Mouse (Mus musculus) lung, embryonic 14.5 days (tissue): ENCODE measurements around the gene BC025920. TPM values are rescaled to one million over a fixed set of nuclear protein-coding genes. Genes with fewer than 3 reads are reported as not detected.
"Not testable (repeated sequence)": the region's sequence is repeated elsewhere in the genome, so short reads cannot be mapped to it uniquely, and the experiment has no call there.

Experiments
- ATAC-seq: fragments of 200-750 bp; cut with Nextera tagmentation; 2 replicates; pipeline ENCODE4 v1.8.0; 2017; ENCODE audit warnings: mild to moderate bottlenecking, moderate TSS enrichment, moderate library complexity; ENCODE audit not compliant: insufficient read depth
- DNase-seq: peaks from one replicate; pipeline ENCODE4 v3.0.0-alpha.2; 2015
- H3K27ac ChIP-seq: fragments of 300-500 bp; sonication (generic); 2 replicates; pipeline ENCODE4 v1.5.1; 2014; ENCODE audit warnings: low read depth, mild to moderate bottlenecking, moderate library complexity
- H3K27me3 ChIP-seq: fragments of 300-500 bp; sonication (generic); 2 replicates; pipeline ENCODE4 v1.6.1; 2014; ENCODE audit warnings: low read length, control low read depth; ENCODE audit not compliant: insufficient read depth
- H3K36me3 ChIP-seq: fragments of 300-500 bp; sonication (generic); 2 replicates; pipeline ENCODE4 v1.6.1; 2014; ENCODE audit warnings: control low read depth; ENCODE audit not compliant: insufficient read depth
- H3K4me1 ChIP-seq: fragments of 300-500 bp; sonication (generic); 2 replicates; pipeline ENCODE4 v1.6.1; 2014; ENCODE audit warnings: antibody characterized with exemption, control low read depth; ENCODE audit not compliant: insufficient read depth
- H3K4me2 ChIP-seq: fragments of 300-500 bp; sonication (generic); 2 replicates; pipeline ENCODE4 v1.6.1; 2014; ENCODE audit warnings: mild to moderate bottlenecking
- H3K4me3 ChIP-seq: fragments of 300-500 bp; sonication (generic); 2 replicates; pipeline ENCODE4 v1.5.1; 2014; ENCODE audit warnings: low read depth, low read length
- H3K9ac ChIP-seq: fragments of 300-500 bp; sonication (generic); 2 replicates; pipeline ENCODE4 v1.6.1; 2014
- H3K9me3 ChIP-seq: fragments of 300-500 bp; sonication (generic); 2 replicates; pipeline ENCODE4 v1.6.1; 2016; ENCODE audit warnings: low read depth, low read length, control low read depth
- CTCF ChIP-seq: IDR thresholded peaks from 2 replicates; pipeline ENCODE4 v1.5.1; 2016; ENCODE audit warnings: antibody characterized with exemption, low read depth
- WGBS: fragments of 180-500 bp; shearing (Covaris S2); extraction: QIAGEN DNeasy Blood & Tissue Kit; methylation state at CpG from one replicate; pipeline ENCODE4 v1.1.7; 2014; 5-methylcytosine and 5-hydroxymethylcytosine counted together
- polyA plus RNA-seq: library from polyadenylated mRNA; unstranded; fragments of >200 nt; fragmentation: Nextera tagmentation; extraction: Ambion mirVana; gene quantifications from 2 replicates; pipeline ENCODE4 v1.2.1, GENCODE M21; 2014

The BC025920 gene
- polyA plus RNA-seq, 1 experiment from 2014 or later, result 0.61 TPM

DNA sequence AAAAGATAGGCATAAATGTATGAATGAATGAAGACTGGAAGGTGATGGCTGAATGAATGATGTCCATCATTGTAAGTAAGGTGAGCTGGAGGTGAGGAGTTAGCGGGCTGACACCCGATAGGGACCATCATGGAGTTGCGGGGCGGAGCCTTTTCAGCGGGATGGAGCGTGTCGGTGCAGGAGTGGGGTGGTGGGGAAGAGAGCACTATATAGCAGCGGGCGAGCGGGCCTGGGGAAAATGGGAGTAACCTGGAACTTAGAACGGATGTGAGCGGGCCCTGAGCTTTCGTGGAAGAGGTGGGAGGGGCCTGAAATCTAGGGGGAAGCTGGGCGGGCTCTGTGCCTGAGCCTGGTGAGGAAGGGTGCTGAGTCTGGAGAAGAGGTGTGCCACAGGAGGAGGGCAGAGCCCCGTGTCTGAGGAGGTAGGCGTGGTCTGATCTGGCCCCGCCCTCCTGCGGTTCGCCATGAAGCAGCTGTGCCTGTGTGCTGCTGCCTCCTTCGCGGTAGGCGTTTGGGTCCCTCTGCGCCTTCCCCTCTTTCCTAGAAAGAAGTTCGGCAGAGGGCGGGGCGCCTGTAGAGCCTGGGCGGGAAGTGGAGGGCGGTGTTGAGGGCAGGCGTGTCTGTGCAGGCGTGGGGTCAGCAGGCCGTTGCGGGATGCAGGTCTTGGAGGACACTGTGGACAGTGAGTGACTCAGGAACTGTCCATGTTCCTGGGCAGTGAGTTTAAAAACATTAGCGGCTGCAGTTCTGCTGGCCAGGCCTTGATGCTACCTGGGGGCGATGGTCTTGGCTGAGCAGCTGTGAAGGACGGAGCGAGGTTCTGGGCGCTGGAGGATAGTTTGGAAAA is 27.4 kb downstream of the BC025920 start:
- Histone ChIP-seq H3K27me3 (no peaks in the 10 kb centered on the region), H3K4me3 (peak overlapping the region; percentile 47), H3K9me3 (no peaks in the 10 kb centered on the region), H3K36me3 (no peaks in the 10 kb centered on the region), H3K9ac (peak overlapping the region; percentile 60), H3K27ac (peak overlapping the region; percentile 73; the same call in 1 of the 2 replicates), H3K4me1 (peaks cover 2% of the 10 kb centered on the region; the same call in 1 of the 2 replicates), H3K4me2 (peak overlapping the region; percentile 85)
- TF ChIP-seq CTCF, result no peak
- ATAC-seq, result peak; percentile 94
- DNase-seq, result peak; percentile 95
- 2% methylated on average over 37 of the region's 37 CpGs for WGBS

DNA sequence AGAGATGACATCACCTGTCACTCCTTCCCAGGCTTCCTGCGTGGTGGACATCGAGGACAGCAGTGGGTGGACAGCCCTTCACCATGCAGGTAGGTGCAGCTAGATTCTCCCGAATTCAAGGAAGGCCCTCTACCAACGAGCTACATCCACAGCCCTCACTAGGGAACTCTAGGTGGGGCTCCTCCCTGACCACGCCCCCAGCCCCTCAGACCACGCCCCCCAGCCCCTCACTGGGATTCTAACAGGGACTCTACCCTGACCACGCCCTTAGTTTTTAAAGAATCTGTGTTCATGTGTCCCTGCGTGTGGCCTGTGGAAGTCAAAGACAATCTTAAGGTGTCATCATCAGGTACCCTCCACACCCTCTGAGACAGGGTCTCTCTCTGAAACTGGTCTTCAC is 30.3 kb downstream of the BC025920 start:
- Histone ChIP-seq H3K4me2 (no peak overlapping the region), H3K36me3 (no peaks in the 10 kb centered on the region), H3K9me3 (no peaks in the 10 kb centered on the region), H3K27me3 (no peaks in the 10 kb centered on the region), H3K4me1 (peaks cover 2% of the 10 kb centered on the region; the same call in 1 of the 2 replicates), H3K4me3 (no peak overlapping the region), H3K9ac (no peak overlapping the region), H3K27ac (no peak overlapping the region)
- ATAC-seq (no peak), DNase-seq (no peak)
- no peak for TF ChIP-seq CTCF
- WGBS, result 19% methylated on average over 8 of the region's 8 CpGs

DNA sequence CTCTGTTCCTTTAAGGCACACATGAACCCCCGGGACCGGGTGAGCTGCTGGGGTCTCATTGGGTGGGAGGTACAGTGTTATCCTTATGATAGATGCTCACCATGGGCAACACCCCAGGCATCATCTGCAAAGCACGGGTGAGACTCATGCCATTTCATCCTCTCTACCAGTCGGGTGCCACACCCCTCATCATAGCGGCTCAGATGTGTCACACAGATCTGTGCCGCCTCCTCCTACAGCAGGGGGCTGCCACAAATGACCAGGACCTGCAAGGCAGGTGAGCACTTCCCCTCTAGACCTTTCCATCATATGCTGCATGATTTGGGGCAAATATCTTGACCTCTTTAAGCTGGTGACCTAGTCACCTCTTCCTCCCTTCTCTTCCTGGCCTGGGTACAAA is 32.0 kb downstream of the BC025920 start:
- Histone ChIP-seq H3K9ac (no peak overlapping the region), H3K4me3 (no peak overlapping the region), H3K27me3 (no peaks in the 10 kb centered on the region), H3K36me3 (no peaks in the 10 kb centered on the region), H3K27ac (no peak overlapping the region), H3K4me1 (peaks cover 7% of the 10 kb centered on the region; the same call in 1 of the 2 replicates), H3K4me2 (no peak overlapping the region), H3K9me3 (no peaks in the 10 kb centered on the region)
- 66% methylated on average over 6 of the region's 6 CpGs for WGBS
- no peak for ATAC-seq
- no peak for DNase-seq
- TF ChIP-seq CTCF, result no peak

DNA sequence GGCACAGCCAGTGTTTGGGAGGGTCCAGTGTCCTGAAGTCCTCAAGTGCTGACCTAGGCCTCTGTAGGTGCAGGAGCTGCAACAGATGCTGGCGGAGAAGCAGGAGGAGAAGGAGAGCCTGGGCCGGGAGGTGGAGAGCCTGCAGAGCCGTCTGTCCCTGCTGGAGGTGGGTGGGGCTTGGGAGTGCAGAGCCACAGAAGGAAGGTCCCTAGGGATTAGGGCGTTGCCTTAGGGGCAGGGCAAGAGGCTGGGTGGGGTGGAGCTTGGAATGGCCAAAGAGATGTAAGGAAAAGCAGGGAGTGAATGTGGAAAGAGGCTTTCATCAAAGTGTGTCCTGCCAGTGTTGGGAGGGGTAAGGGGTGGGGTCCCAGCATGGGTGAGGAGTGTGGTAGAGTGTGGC is 34.8 kb downstream of the BC025920 start:
- H3K4me1 ChIP-seq, H3K4me2 ChIP-seq, ATAC-seq, H3K4me3 ChIP-seq, H3K9ac ChIP-seq, H3K27me3 ChIP-seq, H3K36me3 ChIP-seq, H3K9me3 ChIP-seq, H3K27ac ChIP-seq: not testable (repeated sequence)
- WGBS, result 31% methylated on average over 4 of the region's 4 CpGs
- peak; percentile 21 for DNase-seq

DNA sequence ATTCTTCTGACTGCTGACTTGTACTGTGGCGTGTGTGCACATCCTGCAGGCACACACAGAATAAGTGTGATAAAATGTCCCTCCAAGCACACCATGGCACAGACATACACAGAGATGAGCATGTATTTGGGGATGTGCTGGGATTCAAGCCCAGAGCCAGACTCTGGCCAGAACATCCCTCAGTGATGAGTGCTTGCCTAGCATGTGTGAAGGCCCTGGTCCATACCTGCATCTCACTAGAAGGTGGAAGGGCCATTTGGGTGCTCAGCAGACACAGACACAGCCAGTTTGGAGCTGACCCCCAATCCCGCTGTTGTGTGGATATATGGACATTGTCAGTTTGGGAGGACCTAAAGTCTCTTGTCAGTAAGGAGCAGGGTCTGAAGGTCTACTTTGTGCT is 35.5 kb downstream of the BC025920 start:
- Histone ChIP-seq H3K9ac (no peak overlapping the region; the same call in 1 of the 2 replicates), H3K27ac (no peak overlapping the region), H3K36me3 (no peaks in the 10 kb centered on the region), H3K27me3 (no peaks in the 10 kb centered on the region), H3K4me3 (no peak overlapping the region), H3K4me2 (no peak overlapping the region), H3K9me3 (no peaks in the 10 kb centered on the region), H3K4me1 (0 out of 2 replicates have a peak, but pooled peaks cover 5% of the 10 kb centered on the region)
- no peak for TF ChIP-seq CTCF
- DNase-seq (no peak), ATAC-seq (no peak)
- 89% methylated on average over 2 of the region's 2 CpGs for WGBS

DNA sequence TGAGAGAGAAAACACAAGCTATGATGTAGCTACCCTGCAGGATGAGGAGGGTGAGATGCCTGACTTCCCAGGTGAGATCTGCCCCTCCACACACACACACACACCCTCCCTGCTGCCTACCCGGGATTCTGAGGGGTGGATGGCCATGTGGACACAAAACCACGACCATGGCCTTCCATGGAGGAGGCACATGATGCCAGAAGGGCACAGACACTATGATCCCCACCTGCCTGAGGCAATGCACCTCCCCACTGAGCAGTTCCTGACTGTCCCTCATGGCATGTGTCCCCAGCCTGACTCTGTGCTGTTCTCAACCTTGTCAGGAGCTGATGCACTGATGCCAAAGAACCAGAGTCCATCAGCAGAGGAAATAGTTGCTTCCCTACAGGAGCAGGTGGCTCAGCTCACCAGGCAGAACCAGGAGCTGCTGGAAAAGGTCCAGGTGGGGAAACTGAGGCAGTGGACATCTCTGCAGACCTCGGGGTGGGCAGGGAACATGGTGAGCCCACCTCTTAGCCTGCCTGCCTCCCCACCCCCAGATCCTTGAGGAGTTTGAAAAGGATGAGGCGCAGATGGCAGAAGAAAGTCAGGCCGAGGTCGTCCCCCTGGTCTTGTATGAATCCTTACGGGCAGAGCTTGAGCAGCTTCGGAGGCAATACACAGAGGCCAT is 36.0 kb downstream of the BC025920 start:
- Histone ChIP-seq H3K9me3 (no peaks in the 10 kb centered on the region), H3K4me2 (peak overlapping the region; percentile 92), H3K27ac (no peak overlapping the region), H3K4me1 (0 out of 2 replicates have a peak, but pooled peaks cover 5% of the 10 kb centered on the region), H3K4me3 (peak overlapping the region; percentile 67; the same call in 1 of the 2 replicates), H3K36me3 (no peaks in the 10 kb centered on the region), H3K27me3 (no peaks in the 10 kb centered on the region), H3K9ac (peak overlapping the region; percentile 94)
- WGBS, result 66% methylated on average over 8 of the region's 8 CpGs
- TF ChIP-seq CTCF, result no peak
- ATAC-seq, result no peak
- no peak for DNase-seq
